Mouse (Mus musculus) lung, postnatal 0 days (tissue): ENCODE results near the gene Lst1.

Experiments
- CTCF ChIP-seq: IDR thresholded peaks from 2 replicates; pipeline ENCODE4 v1.5.1; 2016; ENCODE audit warnings: antibody characterized with exemption, mild to moderate bottlenecking
- EP300 ChIP-seq: IDR thresholded peaks from 2 replicates; pipeline ENCODE4 v1.6.1; 2016; ENCODE audit warnings: antibody characterized with exemption, mild to moderate bottlenecking, control low read depth

GRCm38 (mm10) chr17:35159638-35160037, 28.6 kb downstream of the Lst1 start:
- no peak for TF ChIP-seq CTCF
- TF ChIP-seq EP300: no peak
